8 mouse cellular contexts compared by ENCODE assay signal in genomic region chr8:105225917-105226316, GRCm38 (mm10). TPM values are rescaled to one million over a fixed set of nuclear protein-coding genes. Genes with fewer than 3 reads are reported as not detected.
DNase-seq lines count a peak whose midpoint lies in the region; ATAC-seq and TF ChIP-seq lines count a peak whose summit lies in the region.

No protein-coding gene starts in this region.

- H3K4me3 ChIP-seq in G1E (ENCODE audit: low read depth, low read length) = peak overlapping the region; percentile 98
- H3K4me3 ChIP-seq in lung, adult 2 months (replicated peaks; ENCODE audit: extremely low read depth, low read depth, low read length) = peak overlapping the region; percentile 84
- H3K4me3 ChIP-seq in stomach, embryonic 16.5 days (replicated peaks; ENCODE audit: low read length) = peak overlapping the region; percentile 97

- no peak for ATAC-seq in G1E (ENCODE audit: extremely low read depth, insufficient number of reproducible peaks, low FRiP score, poor library complexity, severe bottlenecking)
- ATAC-seq in granulocyte monocyte progenitor cell, adult 5-6 weeks (replicated peaks; ENCODE audit: poor library complexity, severe bottlenecking) = peak; percentile 59
- ATAC-seq in stomach, embryonic 16.5 days (ENCODE audit: insufficient read depth, low FRiP score) = peak; percentile 25; the same call in 1 of the 2 replicates

- H3K27me3 ChIP-seq in G1E (ENCODE audit: insufficient read depth, low read length) = no peaks in the 10 kb centered on the region
- no peaks in the 10 kb centered on the region for H3K27me3 ChIP-seq in stomach, embryonic 16.5 days (ENCODE audit: control insufficient read depth, insufficient read depth, low read length)

- H3K4me1 ChIP-seq in G1E (ENCODE audit: insufficient read depth, low read depth, low read length) = peaks cover 35% of the 10 kb centered on the region
- H3K4me1 ChIP-seq in lung, adult 2 months (ENCODE audit: control insufficient read depth, insufficient read depth, low read length) = peaks cover 7% of the 10 kb centered on the region
- H3K4me1 ChIP-seq in stomach, embryonic 16.5 days (ENCODE audit: control insufficient read depth, insufficient read depth, low read length) = peaks cover 21% of the 10 kb centered on the region

- H3K27ac ChIP-seq in stomach, embryonic 16.5 days (ENCODE audit: low read length) = peak overlapping the region; percentile 90

- DNase-seq in CD4-positive helper T cell, adult 2 months (ENCODE audit: low read depth, low spot score) = peak; percentile 8
- no peak for DNase-seq in G1E (ENCODE audit: low spot score)
- DNase-seq in lung, adult 2 months = peak; percentile 46
- no peak for DNase-seq in urinary bladder, postnatal 36 days (ENCODE audit: low spot score in 2 of 2)
- no peak for DNase-seq in right cerebral cortex, adult 2 months (ENCODE audit: low spot score in 2 of 2)
- no peak for DNase-seq in urinary bladder, adult 2 months (ENCODE audit: low spot score)

- WGBS in lung, adult 2 months = 6% methylated on average over 6 of the region's 6 CpGs
- 10% methylated on average over 6 of the region's 6 CpGs for WGBS in stomach, embryonic 16.5 days

- peaks cover 34% of the 10 kb centered on the region for H3K36me3 ChIP-seq in G1E (replicated peaks)
- no peaks in the 10 kb centered on the region for H3K36me3 ChIP-seq in stomach, embryonic 16.5 days (ENCODE audit: control insufficient read depth, insufficient read depth, low read length)

- H3K9ac ChIP-seq in stomach, embryonic 16.5 days (ENCODE audit: low read length) = peak overlapping the region; percentile 92

- H3K4me2 ChIP-seq in stomach, embryonic 16.5 days (ENCODE audit: low read depth, low read length) = peak overlapping the region; percentile 62

- no peak for TF ChIP-seq POLR2A in lung, adult 2 months (IDR thresholded peaks at IDR 0.05; ENCODE audit: borderline replicate concordance, extremely low read depth, low read depth, low read length)

- TF ChIP-seq CTCF in G1E (IDR thresholded peaks at IDR 0.05; ENCODE audit: low read depth, low read length) = no peak
- no peak for TF ChIP-seq CTCF in lung, adult 2 months (IDR thresholded peaks at IDR 0.05; ENCODE audit: insufficient read depth, low read length)

- no peaks in the 10 kb centered on the region for H3K9me3 ChIP-seq in G1E (replicated peaks)
- no peaks in the 10 kb centered on the region for H3K9me3 ChIP-seq in stomach, embryonic 16.5 days (replicated peaks; ENCODE audit: control insufficient read depth, low read length)

RNA-seq across cellular contexts. Expression of gene D230025D16Rik, which starts 1.0 kb away (rescaled TPM):
- 35.2 and 37.5 TPM in 2 replicates for total RNA-seq in G1E (2014; fragmentation: Nextera tagmentation)
- 27.2 and 28.8 TPM in 2 replicates for total RNA-seq in G1E (2017)
- polyA plus RNA-seq in G1E (2012) = 4.0 and 5.0 TPM in 2 replicates
- total RNA-seq in granulocyte monocyte progenitor cell, adult 5-6 weeks (2014; fragmentation: Nextera tagmentation) = 30.9 and 41.0 TPM in 2 replicates
- 21.8 and 25.7 TPM in 2 replicates for total RNA-seq in granulocyte monocyte progenitor cell, adult 5-6 weeks (2017)
- polyA plus RNA-seq in lung, adult 2 months (2012; rRNA removed) = 56.8 and 64.8 TPM in 2 replicates
- polyA plus RNA-seq in stomach, embryonic 16.5 days (2015; fragmentation: Nextera tagmentation; extraction: Ambion mirVana) = 29.1 and 30.1 TPM in 2 replicates
- 25.3 and 28.5 TPM in 2 replicates for polyA plus RNA-seq in urinary bladder, adult 2 months (2012; rRNA removed)

RNA-seq across cellular contexts. Expression of gene B3gnt9, which starts 29.0 kb away (rescaled TPM):
- total RNA-seq in G1E (2014; fragmentation: Nextera tagmentation) (4.8 and 5.9 TPM in 2 replicates), G1E (2017) (6.2 and 7.4 TPM in 2 replicates)
- 4.4 and 7.0 TPM in 2 replicates for polyA plus RNA-seq in G1E (2012)
- 0.32 TPM in 1 of 2 replicates, not detected in the other for total RNA-seq in granulocyte monocyte progenitor cell, adult 5-6 weeks (2014; fragmentation: Nextera tagmentation)
- total RNA-seq in granulocyte monocyte progenitor cell, adult 5-6 weeks (2017) = 1.0 TPM in 1 of 2 replicates, not detected in the other
- 35.5 and 39.2 TPM in 2 replicates for polyA plus RNA-seq in lung, adult 2 months (2012; rRNA removed)
- polyA plus RNA-seq in stomach, embryonic 16.5 days (2015; fragmentation: Nextera tagmentation; extraction: Ambion mirVana) = 21.4 and 21.6 TPM in 2 replicates
- 34.1 and 34.5 TPM in 2 replicates for polyA plus RNA-seq in urinary bladder, adult 2 months (2012; rRNA removed)

RNA-seq across cellular contexts. Expression of gene Tradd, which starts 38.5 kb away (rescaled TPM):
- total RNA-seq in G1E (2014; fragmentation: Nextera tagmentation) = 12.5 and 14.2 TPM in 2 replicates
- 20.8 and 23.4 TPM in 2 replicates for total RNA-seq in G1E (2017)
- 27.9 and 30.0 TPM in 2 replicates for polyA plus RNA-seq in G1E (2012)
- total RNA-seq in granulocyte monocyte progenitor cell, adult 5-6 weeks (2014; fragmentation: Nextera tagmentation) = 8.7 and 9.4 TPM in 2 replicates
- total RNA-seq in granulocyte monocyte progenitor cell, adult 5-6 weeks (2017) = 15.8 and 21.0 TPM in 2 replicates
- 21.3 and 23.8 TPM in 2 replicates for polyA plus RNA-seq in lung, adult 2 months (2012; rRNA removed)
- 32.9 and 36.1 TPM in 2 replicates for polyA plus RNA-seq in stomach, embryonic 16.5 days (2015; fragmentation: Nextera tagmentation; extraction: Ambion mirVana)
- polyA plus RNA-seq in urinary bladder, adult 2 months (2012; rRNA removed) = 15.1 and 15.8 TPM in 2 replicates

RNA-seq across cellular contexts. Expression of gene Fbxl8, which starts 38.5 kb away (rescaled TPM):
- total RNA-seq in G1E (2014; fragmentation: Nextera tagmentation) (6.8 and 8.0 TPM in 2 replicates), G1E (2017) (6.0 and 6.9 TPM in 2 replicates)
- 8.9 and 9.6 TPM in 2 replicates for polyA plus RNA-seq in G1E (2012)
- 0.21 and 4.4 TPM in 2 replicates for total RNA-seq in granulocyte monocyte progenitor cell, adult 5-6 weeks (2014; fragmentation: Nextera tagmentation)
- 1.7 and 3.6 TPM in 2 replicates for total RNA-seq in granulocyte monocyte progenitor cell, adult 5-6 weeks (2017)
- polyA plus RNA-seq in lung, adult 2 months (2012; rRNA removed) = 15.5 and 16.8 TPM in 2 replicates
- polyA plus RNA-seq in stomach, embryonic 16.5 days (2015; fragmentation: Nextera tagmentation; extraction: Ambion mirVana) = 3.4 and 4.7 TPM in 2 replicates
- polyA plus RNA-seq in urinary bladder, adult 2 months (2012; rRNA removed) = 9.1 and 9.5 TPM in 2 replicates

RNA-seq across cellular contexts. Expression of gene Hsf4, which starts 43.7 kb away (rescaled TPM):
- 0.49 and 0.68 TPM in 2 replicates for total RNA-seq in G1E (2014; fragmentation: Nextera tagmentation)
- total RNA-seq in G1E (2017) = 0.70 and 0.93 TPM in 2 replicates
- 0.33 and 0.39 TPM in 2 replicates for polyA plus RNA-seq in G1E (2012)
- total RNA-seq in granulocyte monocyte progenitor cell, adult 5-6 weeks (2014; fragmentation: Nextera tagmentation) = not detected in 2 replicates
- total RNA-seq in granulocyte monocyte progenitor cell, adult 5-6 weeks (2017) = not detected in 2 replicates
- polyA plus RNA-seq in lung, adult 2 months (2012; rRNA removed) = 20.3 and 22.1 TPM in 2 replicates
- polyA plus RNA-seq in stomach, embryonic 16.5 days (2015; fragmentation: Nextera tagmentation; extraction: Ambion mirVana) = not detected in 2 replicates
- polyA plus RNA-seq in urinary bladder, adult 2 months (2012; rRNA removed) = 4.8 TPM in 2 replicates

Comparison
In these comparisons a context has a peak if more than half of its experiments do, and no peak if none do; other contexts are left out.
1. DNase-seq: peak in CD4-positive helper T cell, adult 2 months (single experiment) and lung, adult 2 months (single experiment); none in G1E (single experiment), urinary bladder, postnatal 36 days (0 of 2), right cerebral cortex, adult 2 months (0 of 2) and urinary bladder, adult 2 months (single experiment).
2. Peak in every context shown above with its lines, with median percentiles within 50 percentile points of each other: H3K4me3 ChIP-seq.